Mouse (Mus musculus) small intestine, adult 2 months (tissue): ENCODE measurements at regions not wholly inside any gene's neighbourhood (a gene's known extent, or its start where the extent isn't known, plus 50 kb on each side); places are given as distances from the start of the nearest gene placed in this dataset.

ENCODE experiments used
- CTCF ChIP-seq: fragments of 200-500 bp; IDR thresholded peaks from 2 replicates; pipeline ENCODE4 v1.5.1; 2012; ENCODE audit warnings: low read depth, mild to moderate bottlenecking, control low read depth, inconsistent platforms, low read length, moderate library complexity, mixed read lengths; ENCODE audit not compliant: insufficient replicate concordance, insufficient read length; ENCODE audit errors: extremely low read depth
- POLR2A ChIP-seq: fragments of 200-500 bp; IDR thresholded peaks from 2 replicates; pipeline ENCODE4 v1.6.1; 2012; ENCODE audit warnings: low read depth, mild to moderate bottlenecking, control low read depth, inconsistent platforms, low read length, moderate library complexity

DNA sequence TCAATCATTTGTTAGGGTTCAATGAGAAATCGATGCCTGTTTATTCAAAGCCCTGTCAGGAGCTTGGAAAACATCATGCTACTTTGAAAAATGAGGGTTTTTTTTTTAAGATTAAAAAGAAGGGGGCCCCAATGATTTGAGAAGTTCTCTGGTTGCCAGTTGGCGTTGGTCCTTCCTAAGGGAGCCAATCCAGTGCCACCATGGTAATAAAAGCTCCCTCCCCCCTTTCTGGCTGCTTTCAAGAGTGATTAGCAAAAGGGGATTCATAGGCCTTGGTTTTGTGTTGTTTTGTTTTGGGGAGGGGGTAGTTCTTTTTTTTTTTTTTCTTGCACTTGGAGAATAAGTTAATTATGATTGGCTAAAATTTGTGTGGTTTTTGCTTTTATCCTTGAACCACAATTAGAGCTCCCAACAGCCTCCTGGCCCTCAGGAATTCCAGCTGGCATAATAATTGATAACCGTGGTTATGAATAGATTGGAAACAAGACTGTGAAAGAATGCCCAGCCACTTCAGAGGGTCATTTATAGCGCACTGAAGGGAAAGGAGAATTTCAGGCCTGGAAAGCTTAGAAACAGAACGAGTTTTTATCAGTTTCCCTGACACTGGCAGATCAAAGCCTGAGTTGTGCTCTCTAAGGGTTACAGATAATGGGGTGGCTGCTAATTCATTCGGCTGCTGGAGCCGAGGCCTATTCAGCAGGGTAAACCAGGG is 266.0 kb downstream of the Fam49a start:
- TF ChIP-seq CTCF (no peak), POLR2A (no peak)
